Mouse (Mus musculus) subcutaneous adipose tissue, adult 2 months (tissue): ENCODE data around the gene Dmc1. TPM values are rescaled to one million over a fixed set of nuclear protein-coding genes. Genes with fewer than 3 reads are reported as not detected.

ENCODE experiments used
- polyA plus RNA-seq: library from polyadenylated mRNA; depleted of rRNA; stranded (reverse); fragments of >200 nt; gene quantifications from 2 replicates; pipeline ENCODE4 v1.2.3, GENCODE M21; 2012; ENCODE audit warnings: low replicate concordance; rRNA removed

Gene Dmc1
- 0.11 and 0.93 TPM in 2 replicates for polyA plus RNA-seq

GRCm38 (mm10) chr15:79604990-79605665, at the start of gene Dmc1:
Dmc1 (minus strand) TSS chr15:79605109.

DNA sequence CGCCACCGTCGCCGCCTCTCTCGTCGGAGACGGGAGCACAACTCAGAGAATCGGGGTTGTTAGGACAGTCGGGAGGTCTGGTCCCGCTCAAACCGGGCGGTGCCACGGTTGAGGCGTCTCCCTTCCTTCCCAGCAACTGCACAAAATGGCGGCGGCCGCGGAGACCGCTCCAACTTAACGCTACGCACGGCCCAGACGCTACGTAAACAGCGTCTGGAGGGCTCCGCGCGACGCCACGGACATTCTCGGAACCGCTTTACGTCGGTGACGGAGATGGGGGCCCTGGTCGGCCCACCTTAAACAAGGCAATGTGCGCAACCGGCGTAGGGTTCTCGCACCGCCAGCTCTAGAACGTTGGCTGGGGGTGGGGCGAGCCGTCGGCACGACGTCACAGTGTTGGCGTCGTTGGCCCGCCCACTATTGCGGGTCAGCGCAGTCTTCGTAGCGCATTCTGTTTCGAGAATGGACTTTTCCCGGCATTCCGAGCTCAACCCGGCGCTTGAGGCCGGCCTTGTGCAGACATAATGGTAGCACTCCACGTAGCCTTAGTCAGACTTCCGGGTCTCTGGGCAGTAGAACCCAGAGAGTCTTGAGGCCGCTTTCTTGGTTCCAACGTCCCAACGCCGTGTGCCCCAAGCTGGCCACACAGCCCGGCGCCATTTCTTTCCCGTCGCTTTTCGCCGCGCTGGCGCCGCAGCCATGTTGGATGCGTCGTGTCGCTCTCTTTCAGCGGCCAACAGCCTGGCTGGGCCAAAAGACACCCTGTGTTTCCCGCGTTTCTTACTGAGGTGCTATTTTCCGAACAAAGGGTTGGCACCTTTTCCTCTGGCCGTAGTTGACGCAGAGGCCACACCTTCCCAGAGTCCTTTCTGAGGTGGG, 58.3 kb downstream of the Dmc1 start, which contains the start of gene Ddx17:
TSS of gene Ddx17 (minus strand) at position 332 of the 879 bp plus-strand sequence.

GRCm38 (mm10) chr15:79516171-79517096, 88.5 kb downstream of the Dmc1 start, which contains the start of gene Kdelr3:
Kdelr3 (plus strand) TSS chr15:79516411.

Other genes starting within 250 kb of the Dmc1 start
- gene Tmem184b, start 201.5 kb downstream of the Dmc1 start, polyA plus RNA-seq = 160 and 189 TPM in 2 replicates
- gene Csnk1e, start 149.5 kb downstream of the Dmc1 start, polyA plus RNA-seq = 93.9 and 123 TPM in 2 replicates
- 0.28 TPM in 1 of 2 replicates, not detected in the other for gene Kcnj4, start 99.9 kb downstream of the Dmc1 start, polyA plus RNA-seq
- gene Kdelr3, start 88.7 kb downstream of the Dmc1 start, polyA plus RNA-seq = 24.8 and 101 TPM in 2 replicates
- gene Ddx17, start 58.4 kb downstream of the Dmc1 start, polyA plus RNA-seq = 267 and 361 TPM in 2 replicates
- gene Fam227a, start 53.8 kb upstream of the Dmc1 start, polyA plus RNA-seq = 1.5 and 2.9 TPM in 2 replicates
- gene Cby1, start 54.1 kb upstream of the Dmc1 start, polyA plus RNA-seq = 10.0 and 15.2 TPM in 2 replicates
- gene Tomm22, start 65.8 kb upstream of the Dmc1 start, polyA plus RNA-seq = 44.8 and 56.3 TPM in 2 replicates
- gene Josd1, start 82.8 kb upstream of the Dmc1 start, polyA plus RNA-seq = 24.4 and 34.9 TPM in 2 replicates
- gene Gtpbp1, start 85.7 kb upstream of the Dmc1 start, polyA plus RNA-seq = 27.3 and 47.4 TPM in 2 replicates
- 90.4 and 103 TPM in 2 replicates for gene Sun2, start 137.4 kb upstream of the Dmc1 start, polyA plus RNA-seq
- 32.6 and 59.1 TPM in 2 replicates for gene Dnal4, start 172.7 kb upstream of the Dmc1 start, polyA plus RNA-seq
- gene Nptxr, start 199.7 kb upstream of the Dmc1 start, polyA plus RNA-seq = 1.6 and 6.3 TPM in 2 replicates
- gene Npcd, start 229.1 kb upstream of the Dmc1 start, polyA plus RNA-seq = 0.39 TPM in 1 of 2 replicates, not detected in the other
- gene Cbx6, start 229.6 kb upstream of the Dmc1 start, polyA plus RNA-seq = 36.5 and 153 TPM in 2 replicates